Mouse (Mus musculus) bone marrow, adult 2 months (tissue): ENCODE data around the gene Ift20.

Experiments
- CTCF ChIP-seq: fragments of 200-500 bp; IDR thresholded peaks from 2 replicates; pipeline ENCODE4 v1.5.1; 2011; ENCODE audit warnings: low read length, control low read depth; ENCODE audit not compliant: control insufficient read depth, insufficient read depth
- POLR2A ChIP-seq: fragments of 200-500 bp; IDR thresholded peaks from 2 replicates; pipeline ENCODE4 v1.6.1; 2011; ENCODE audit warnings: low read depth, mild to moderate bottlenecking, control low read depth, low read length, borderline replicate concordance; ENCODE audit not compliant: control insufficient read depth

DNA sequence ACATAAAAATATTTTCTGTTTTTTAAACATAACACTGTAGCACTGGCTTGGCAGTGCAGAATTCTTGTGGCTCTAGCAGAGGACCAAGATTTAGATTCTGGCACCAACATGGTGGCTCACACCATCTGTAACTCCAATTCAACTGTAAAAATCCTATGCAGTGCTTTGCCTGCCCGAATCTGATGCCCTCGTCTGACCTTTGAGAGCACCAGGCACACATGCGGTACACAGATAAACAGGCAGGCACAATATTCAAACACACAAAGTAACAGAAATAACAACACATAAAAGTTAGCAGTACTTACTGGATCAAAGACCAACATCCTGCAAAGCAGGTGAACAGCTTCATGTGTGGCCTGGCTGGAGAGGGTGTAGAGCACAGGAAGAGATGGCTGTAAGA, 38.4 kb downstream of the Ift20 start:
- TF ChIP-seq CTCF = no peak
- no peak for TF ChIP-seq POLR2A
